Mouse (Mus musculus) kidney, adult 11 months (tissue): ENCODE measurements at regions not wholly inside any gene's neighbourhood (a gene's known extent, or its start where the extent isn't known, plus 50 kb on each side); places are given as distances from the start of the nearest gene placed in this dataset.
"Not testable (repeated sequence)": the region's sequence is repeated elsewhere in the genome, so short reads cannot be mapped to it uniquely, and the experiment has no call there.

Experiments used
- DNase-seq: peaks from one replicate; pipeline ENCODE4 v3.0.0; 2022

DNA sequence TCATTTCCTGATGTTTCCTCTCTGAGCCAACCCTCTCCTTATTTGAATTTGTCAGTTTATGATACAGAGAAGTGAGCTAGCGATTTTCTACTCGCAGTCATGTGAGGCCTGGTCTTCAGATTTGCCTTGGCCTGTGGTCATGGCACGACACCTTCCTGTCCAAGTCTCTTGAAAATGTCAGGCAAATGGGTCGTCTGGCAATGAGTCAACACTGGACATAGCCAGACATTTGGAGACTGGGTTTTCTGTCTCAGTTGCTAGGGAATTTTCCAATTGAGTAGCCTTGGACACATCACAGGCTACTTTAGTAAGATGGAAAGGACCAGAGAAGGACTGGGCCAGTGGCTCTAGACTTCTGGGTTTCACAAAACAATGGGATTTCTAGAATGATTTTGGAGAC lies 171.2 kb downstream of the Enc1 start:
- no peak for DNase-seq

DNA sequence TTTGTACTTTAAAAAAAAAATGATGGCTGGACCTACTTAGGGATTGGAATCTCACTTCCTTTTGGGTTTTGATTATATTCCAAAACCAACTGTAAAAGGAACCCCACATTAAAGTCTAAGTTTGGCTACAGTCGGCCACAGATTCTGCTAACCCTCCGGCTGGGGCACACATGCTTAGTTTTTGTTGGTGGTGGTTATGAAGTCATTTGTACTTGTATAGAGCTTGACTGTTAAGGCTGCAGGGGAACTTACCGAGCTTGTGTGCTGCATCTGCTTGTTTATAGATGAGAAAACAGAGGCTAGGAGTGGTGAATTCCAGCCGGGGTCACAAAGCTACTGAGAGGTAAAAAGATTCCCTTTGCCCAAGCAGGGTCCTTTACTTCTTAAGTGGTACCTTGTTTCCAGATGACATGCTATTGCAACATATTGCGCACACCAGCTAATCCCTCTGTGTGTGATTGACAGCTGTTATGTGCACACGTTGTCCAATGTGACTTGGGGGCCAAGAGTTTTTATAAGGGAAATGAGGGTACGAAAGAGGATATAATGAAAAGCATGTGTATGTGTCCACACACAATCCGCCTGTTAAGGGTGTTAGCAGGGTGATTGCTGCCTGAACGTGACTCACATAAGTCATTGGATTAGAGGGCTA lies 169.8 kb downstream of the Enc1 start:
- no peak for DNase-seq

DNA sequence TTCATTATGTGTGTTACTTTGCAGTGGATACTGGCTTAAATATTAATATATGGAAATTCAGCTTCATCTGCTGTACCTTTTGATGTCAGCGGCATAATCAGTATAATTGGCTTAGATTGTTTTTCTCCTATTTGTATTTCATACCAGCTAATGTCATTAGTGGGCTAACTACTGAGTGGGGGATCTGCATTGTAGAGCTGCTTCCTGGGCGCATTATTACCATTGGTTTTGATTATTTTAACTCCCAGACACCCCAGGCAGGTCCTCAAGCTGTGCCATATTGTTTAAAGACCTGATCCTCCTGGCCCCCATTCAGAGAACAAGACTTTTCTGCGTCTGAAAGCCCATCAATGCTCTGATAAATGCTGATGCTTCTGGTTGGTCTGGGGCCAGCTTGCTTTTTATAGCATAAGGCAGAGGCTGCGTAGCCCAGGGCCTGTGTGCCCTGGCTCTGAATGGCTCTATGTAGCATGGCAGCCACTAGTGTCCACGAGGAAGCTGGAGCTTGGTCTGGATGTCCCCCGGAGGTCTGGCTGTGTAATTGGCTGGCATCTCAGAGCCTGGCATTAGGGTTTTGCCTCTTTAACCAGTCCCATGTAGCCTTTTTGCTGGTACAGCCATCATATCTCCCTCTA lies 169.1 kb downstream of the Enc1 start:
- no peak for DNase-seq

DNA sequence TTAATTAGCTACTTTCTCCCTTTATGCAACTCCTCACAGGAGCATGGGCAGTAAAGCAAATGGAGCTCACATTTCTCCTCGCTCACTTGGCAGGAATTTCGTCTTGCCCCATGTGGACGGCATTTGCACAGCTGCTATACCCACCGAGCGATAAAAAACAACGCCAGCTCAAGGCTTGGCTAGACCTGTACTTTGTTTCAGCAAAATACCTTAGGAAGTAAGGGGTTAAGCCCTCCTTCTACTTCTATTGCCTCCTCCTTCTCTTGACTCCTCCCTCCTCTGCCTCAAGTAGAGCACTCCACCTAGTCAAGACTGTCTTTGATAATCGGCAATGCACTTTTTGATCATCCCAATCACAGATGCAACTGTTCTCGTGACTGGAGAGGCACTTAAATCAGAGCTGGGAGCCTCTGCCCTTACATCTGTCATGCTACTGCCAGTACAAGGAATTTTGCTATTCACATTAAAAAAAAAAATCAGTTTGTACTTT lies 168.4 kb downstream of the Enc1 start:
- DNase-seq: no peak

DNA sequence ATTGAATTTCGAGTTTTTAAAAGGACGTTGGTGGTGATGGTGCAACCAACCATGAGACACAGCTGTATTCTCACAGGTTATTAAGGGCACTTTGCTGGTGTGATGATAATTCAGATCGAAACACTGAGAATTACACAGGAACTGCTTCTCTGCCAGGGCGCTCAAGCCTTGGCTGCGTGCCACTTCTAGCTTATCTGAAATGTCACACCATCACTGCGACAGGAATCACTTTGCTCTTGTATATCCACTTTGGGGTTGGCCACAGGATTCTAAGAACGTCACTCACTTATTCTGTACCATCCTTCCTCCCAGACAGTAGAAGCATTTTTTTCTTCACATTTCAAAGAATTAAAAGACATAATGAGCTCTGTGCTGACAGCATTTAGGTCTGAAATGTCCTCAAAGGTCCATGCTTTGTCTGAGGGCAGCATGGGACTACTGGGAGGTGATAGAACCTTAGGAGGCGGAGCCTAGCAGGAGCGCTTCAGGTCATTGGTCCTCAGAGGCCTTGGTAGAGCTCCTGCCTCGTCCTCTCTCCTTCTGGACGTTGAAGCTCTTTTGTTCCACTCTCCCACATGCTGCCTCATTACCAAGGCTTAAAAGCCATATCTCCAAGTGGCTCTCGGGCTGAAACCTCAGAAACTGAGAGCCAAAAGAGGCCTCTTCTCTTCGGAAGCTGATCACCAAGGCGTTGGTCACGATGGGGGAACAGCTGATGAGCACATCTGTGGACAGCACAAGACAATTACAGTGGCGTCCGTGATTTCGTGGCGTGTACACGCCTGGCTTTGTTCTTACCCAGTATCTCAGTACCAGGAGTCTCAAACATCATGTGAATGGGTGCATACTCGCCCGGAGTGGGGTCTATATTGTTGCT lies 167.7 kb downstream of the Enc1 start:
- no peak for DNase-seq

DNA sequence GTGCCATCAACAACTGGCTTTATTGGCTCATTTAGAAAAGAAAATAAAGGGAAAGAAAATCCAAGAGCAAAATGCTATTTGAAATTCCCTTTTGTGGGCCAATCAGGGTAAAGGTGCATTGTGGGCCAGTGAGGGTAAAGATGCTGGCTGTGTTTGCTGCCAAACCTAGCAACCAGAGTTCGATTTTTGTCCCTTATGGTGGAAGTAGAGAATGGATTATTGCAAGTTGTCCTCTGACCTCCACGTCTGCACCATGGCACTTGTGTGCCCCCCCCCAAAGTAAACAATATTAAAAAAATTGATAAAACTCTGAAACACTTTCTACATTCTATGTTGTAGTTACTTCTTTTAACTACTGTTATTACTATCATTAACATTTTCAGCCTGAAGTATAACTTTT lies 166.9 kb downstream of the Enc1 start:
- no peak for DNase-seq

DNA sequence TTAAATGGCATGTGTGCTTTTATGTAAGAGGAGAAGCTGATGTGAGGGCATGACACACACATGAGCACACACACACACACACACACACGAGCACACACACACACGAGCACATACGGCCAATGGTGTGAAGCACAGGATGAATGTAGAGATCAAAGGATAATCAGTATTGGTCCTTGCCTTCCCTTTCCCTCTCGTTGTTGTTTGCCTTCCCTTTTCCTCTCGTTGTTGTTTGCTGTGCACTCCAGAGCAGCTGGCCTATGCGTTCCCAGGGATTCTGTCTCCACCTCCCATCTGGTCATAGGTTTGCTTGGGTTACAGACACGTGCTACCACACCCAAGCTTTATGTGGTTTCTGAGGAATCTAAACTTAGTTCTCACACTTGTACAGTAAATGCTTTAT lies 165.8 kb downstream of the Enc1 start:
- DNase-seq: no peak

DNA sequence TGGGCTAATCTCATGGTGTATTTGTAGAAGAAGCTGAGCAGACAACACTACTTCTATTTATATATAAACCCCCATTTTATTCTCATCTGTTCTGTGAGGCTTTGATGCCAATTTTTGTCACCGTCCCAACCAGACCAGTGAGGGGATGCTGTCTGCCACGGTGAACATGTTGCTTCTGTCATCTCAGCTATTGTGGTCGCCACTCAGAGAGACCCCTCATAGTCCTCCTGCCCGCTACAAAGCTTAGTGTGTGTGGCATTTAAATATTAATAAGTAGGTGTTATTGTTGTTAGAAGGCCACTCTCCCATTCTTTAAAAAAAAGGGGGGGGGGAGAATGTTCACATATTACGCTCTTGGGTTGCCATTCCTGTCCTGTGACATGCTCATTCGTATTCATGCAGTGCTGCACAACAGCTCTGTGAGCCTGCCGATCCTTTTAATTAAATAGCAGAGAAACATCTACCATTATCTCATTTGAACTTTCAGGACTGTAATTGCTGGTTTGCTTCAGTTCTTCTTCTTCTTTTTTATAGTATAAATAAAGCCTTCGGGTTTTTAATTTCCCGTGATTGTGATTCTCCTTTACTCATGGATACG lies 161.4 kb downstream of the Enc1 start:
- no peak for DNase-seq

DNA sequence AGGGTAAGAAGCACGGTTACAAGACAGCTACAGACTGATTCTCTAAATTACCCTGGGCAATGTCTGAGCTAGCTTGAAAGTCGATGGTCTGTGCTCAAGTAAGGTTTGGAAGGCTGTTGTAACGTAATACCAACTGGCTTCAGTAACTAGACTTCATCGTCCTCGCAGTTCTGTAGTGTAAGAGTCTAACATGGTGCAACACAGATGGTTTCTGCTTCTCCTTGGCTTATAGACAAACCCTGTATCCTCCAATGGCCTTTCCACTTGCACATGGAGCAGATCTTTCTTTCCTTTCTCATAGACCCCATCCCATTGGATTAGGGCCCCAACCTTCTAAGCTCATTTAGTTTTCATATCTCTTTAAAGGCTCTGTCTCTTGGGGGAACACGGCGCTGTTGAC lies 160.7 kb downstream of the Enc1 start:
- DNase-seq: no peak

DNA sequence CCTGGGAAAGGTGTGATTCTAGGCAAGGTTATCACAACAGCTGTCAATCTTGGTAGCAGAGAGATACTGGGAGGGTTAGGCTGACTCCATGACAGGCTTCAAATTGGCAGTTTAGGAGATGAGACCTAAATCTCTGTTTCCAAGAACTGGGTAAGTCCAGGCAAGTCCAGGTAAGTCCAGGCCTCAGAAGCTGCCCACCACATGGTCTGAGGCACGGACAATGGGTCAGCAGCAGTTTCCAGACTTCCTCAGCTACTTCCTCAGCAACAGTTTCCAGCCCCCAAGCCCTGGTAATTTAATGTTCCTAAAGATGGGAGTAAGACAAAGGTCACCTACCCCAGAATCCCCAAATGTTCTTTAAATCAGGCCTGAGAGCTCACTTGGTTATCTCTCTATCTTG lies 157.1 kb downstream of the Enc1 start:
- DNase-seq: no peak

DNA sequence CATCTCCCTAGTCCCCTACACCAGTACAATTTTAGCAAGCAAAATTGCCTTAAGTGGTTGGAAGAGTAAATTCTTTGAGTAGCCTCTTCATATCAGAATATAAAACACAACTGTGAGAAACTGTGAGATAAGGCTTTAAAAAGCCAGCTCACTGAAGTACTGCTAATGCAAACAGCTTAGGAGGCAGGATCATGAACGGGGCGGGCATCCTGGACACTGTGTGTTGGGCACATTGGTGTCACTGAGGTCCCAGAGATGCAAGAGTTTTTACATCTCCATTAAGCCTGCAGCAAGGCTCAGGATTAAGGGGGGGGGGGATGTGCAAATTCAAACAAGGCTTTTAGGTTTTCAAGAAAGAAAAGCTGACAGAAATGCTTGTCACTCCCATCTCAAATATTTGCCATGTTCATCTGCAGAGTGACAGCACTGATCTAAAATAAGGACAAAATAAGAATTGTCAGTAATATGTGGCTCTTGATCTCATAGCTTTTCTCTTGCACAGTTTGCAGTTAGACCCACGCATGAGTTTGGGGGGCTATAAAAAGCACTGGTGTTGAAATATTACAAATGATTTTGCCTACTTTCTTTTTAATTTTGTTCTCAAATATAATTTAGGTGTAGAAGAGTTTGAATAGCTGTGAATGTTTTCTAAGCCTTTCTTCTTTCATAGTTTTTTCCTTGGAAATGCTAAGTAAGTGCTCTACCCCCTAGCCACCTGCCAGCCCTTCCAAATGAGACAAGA lies 156.2 kb downstream of the Enc1 start:
- DNase-seq: no peak

DNA sequence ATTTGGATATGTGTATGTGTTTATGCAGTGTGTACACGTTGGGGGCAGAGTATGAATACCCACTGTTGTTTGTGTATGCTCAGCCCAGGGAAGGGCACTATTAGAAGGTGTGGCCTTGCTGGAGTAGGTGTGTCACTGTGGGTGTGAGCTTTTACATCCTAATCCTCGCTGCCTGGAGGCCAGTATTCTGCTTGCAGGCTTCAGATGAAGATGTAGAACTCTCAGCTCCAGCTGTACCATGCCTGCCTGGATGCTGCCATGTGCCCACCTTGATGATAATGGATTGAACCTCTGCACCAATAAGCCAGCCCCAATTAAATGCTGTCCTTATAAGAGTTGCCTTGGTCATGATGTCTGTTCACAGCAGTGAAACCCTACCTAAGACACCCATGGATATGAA lies 155.4 kb downstream of the Enc1 start:
- DNase-seq: not testable (repeated sequence)

DNA sequence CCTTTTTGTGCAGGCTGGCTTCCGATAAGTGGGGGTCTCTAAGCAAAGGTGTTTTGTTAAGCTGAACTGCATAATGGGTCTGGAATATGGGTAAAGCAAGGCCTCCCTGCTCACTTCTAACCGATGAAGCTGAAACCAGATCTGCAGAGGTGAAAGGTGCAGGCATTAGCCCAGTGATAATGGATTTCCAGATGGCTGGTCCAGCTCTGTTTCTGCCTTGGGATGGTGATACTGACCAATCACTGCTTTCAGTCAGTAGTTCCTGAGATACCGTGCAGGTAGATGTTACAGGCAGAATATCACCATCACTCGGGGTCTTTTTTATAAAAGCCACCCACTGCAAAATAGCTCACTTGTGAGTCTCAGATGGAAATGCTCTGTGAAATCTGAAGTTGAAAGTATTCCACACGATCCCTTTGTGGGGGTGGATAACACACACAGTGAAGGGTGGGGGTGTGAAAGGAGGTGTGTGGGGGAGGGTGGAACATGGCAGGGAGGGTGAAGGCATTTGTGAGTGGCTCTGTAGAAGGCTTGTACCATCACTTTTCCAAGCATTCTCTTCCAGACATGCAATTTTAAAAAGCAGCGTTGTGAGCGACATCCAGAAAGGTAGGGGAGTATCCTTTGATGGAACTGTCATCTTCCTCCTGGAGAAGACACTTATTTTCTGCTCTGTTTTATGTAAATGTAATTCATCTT lies 154.0 kb downstream of the Enc1 start:
- DNase-seq: no peak

DNA sequence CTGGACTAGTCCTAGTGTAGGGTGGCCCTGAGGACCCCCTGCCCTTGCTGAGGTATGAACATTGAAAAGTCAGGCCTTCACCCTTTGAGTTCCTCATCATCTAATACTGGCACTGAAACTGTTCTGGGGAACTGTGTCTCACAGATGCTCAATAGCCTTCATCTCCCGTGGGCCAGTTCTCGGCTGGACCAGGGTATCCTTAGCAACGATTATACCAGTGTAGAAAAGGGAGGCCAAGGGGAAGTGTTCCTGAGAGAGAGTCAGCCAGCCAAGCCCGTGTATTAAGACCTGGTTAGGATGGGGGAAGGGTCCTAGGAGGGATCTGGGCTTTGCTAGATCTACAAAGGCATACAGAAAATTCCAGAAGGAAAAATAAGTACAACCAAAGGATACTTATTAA lies 153.2 kb downstream of the Enc1 start:
- DNase-seq: no peak

DNA sequence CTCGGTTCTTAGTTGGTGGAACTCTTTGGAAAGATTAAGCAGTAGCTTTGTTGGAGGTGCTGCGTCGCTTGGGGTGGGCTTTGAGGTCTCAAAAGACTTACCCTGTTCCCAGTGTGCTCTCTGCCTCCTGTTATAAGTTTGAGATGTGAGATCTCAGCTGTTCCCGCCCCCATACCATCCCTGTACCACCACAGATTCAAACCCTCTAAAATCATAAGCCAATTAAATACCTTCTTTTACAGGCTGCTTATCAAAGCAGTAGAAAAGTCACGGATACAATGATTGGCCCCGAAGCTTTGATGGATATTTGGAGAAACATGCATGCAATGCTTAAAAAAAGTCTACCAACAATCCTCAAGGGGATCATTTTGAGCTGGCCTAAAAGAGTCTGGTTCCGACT lies 152.6 kb downstream of the Enc1 start:
- DNase-seq: no peak

DNA sequence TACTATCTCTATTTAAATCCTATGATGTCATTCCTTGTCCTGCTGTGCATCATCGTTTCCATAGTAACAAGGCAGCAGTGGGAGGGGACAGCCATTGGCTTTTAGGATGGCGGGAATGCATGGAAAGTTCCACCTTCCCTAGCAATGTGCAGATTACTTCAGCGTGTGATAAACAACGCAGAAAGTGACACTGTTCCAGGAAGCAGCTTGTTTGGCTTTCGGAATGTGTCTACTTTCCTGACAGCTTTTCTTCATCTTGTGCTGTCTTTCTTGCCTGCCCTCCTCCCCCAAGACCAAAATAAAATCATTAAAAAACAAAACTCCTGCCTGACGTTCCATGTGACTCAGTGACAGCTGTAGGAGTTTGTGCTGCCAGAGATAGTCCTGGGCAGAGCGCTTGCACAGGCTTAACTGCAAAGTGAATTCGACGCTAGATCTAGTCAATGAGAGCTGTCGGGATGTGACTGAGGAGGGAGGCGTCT lies 149.6 kb downstream of the Enc1 start:
- DNase-seq: no peak

DNA sequence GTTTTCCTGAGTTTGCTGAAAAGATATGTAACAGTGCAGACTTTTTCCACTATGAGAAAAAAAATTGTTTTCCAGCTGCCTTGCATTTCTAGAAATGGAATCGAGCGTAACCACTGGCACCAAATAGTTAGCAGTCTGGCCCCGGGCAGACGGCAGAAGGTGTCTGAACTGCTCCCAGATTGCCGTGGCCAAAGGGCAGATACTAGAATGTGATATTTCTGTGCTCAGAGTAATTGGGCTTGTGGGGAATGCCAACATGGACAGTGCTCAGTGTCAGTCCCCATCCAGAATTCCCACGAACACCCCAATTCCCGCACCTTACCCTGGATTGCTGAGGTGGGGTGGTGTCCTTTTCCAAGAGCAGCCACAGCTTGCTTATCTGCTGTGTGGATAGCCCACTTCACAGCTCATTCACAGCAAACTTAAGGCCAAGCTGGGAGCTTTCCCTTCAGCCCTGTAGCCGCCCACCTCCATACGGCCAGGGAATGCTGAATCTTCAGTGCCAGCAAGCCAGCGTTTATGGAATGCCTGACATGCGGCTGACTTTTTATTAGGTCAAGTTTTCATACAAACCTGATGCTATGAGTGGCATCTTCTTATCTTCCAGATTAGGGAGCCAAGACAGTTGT lies 148.1 kb downstream of the Enc1 start:
- no peak for DNase-seq

DNA sequence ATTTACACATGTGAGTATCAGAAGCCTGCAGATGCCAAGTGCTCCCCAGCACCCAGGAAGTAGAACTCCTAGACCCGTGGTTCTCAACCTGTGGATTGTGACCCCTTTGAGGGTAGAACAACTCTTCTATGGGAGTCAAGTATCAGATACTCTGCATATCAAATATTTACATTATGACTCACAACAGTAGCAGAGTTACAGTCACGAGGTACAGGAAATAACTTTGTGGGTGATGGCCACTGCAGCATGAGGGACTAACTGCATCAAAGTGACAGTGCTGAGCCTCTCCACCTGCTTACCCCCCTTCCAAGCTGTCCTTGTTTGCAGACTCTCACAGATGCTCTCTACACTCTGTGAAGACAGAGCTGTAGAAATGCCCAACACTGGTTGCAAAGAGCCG lies 145.6 kb downstream of the Enc1 start:
- DNase-seq: no peak

DNA sequence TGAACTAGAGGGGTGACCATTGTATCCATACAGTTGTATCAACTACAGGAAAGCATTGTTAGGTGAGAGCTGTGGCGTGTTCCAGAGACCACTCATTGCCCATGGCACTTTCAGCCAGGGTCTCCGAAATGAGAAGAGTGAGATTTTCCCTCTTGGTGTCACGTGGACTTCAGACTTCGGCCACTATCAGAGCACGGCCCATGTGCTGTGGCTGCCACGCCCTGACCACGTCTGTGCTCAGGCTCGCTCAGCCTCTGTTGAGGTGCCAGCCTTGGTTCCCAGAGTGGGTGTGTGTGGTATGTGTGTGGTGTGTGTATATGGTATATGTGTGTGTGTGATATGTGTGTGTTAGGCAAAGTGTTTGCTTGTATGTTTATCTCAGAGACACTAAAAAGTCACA lies 144.6 kb downstream of the Enc1 start:
- DNase-seq: no peak

DNA sequence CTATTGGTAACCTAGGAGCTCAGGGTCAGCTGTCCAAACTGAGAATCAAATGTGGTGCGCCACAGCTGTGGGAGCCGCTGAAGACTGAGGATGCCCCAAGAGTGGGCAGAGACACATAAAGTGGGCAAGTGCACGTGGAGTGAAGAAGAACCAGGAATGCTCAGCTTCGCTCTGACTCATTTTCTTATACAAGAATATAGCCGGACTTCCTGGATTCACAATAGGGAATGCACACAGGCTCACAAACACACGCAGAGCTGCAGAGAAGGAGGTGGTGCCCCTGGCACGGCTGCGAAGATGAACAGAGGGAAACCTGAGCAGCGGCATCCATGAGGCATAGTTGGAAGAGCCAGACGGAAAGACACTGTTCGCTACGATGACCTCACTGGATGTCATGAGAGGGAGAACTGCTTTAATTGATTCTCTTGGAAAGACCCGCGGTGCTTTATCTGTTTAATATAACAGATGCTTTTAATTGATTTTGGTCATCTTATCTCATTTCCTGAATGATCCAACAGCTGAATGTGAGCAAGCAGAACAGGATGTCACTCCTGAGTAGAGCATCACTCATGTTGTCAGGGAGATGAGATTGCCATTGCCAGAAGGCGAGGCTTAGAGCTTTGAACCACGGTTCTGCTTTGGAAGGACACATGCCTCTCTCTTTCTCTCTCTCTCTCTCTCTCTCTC lies 143.3 kb downstream of the Enc1 start:
- DNase-seq: no peak

DNA sequence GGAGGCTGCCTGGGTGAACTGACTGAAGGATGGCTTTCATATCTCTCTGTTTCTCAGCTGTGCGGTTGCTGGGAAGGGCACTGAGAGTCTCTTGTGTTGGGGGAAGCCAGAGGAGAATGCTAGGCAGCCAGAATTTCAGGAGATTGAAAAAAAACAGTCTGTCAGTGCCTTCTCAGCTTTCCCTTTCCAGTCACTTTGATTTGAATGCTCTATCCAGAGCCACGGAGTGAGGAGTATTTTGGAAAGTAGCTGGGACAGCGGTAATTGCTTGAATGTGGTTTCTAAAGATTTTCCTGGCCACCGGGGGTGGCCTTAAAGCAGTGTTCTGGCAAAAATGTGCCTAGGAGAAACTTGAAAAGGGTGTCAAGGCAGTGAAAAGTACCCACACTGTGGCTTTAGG lies 142.4 kb downstream of the Enc1 start:
- no peak for DNase-seq
